In the genomic region with DNA sequence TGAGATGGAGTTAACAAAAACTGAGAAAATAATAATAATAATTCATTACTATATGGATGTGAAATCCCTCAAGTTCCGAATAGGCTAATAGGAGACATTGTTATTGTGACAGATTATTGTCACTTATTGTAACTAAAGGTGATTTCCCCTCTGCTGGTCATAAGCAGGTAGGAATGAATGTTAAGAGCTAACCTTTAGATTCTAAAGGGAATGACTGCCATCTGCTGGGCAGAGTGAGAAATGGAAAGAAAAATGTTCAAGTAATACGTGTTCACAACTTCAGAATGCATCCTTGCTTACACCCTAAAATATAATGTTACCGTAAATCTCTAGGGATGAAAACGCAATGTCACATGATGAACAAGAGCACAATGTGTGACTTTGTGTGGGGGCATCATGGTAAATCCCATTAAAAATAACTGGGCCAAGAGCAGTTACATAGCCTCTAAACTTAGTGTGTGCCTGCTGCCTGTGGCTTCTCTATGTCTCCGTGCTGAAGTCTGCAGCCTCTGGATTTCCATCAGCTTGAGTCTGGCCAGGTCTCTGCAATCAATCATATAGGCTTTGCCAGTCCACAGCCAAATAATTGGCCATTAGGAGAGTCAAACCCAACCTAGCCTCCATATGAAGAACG, we compare ENCODE assay signal across 8 mouse cellular contexts. TPM values are rescaled to one million over a fixed set of nuclear protein-coding genes. Genes with fewer than 3 reads are reported as not detected.
DNase-seq lines count a peak whose midpoint lies in the region; ATAC-seq and TF ChIP-seq lines count a peak whose summit lies in the region.

No protein-coding gene starts in this region.

- no peak overlapping the region for H3K9ac ChIP-seq in liver, postnatal 0 days (replicated peaks)
- H3K9ac ChIP-seq in heart, embryonic 13.5 days, result no peak overlapping the region

- TF ChIP-seq POLR2A in cerebellum, adult 2 months (IDR thresholded peaks at IDR 0.05; ENCODE audit: borderline replicate concordance, insufficient read depth, low read length), result no peak

- peak; percentile 83 for TF ChIP-seq CTCF in liver, postnatal 0 days (IDR thresholded peaks at IDR 0.05; ENCODE audit: low read depth)
- TF ChIP-seq CTCF in cerebellum, adult 2 months (IDR thresholded peaks at IDR 0.05; ENCODE audit: borderline replicate concordance, insufficient read depth, low read depth, low read length), result peak; percentile 42; the same call in 1 of the 2 replicates

- H3K9me3 ChIP-seq in liver, postnatal 0 days (ENCODE audit: low read length), result no peaks in the 10 kb centered on the region
- H3K9me3 ChIP-seq in heart, embryonic 13.5 days, result no peaks in the 10 kb centered on the region

- DNase-seq in liver, postnatal 0 days, result no peak
- no peak for DNase-seq in liver
- DNase-seq in MEL-GATA-1-ER (ENCODE audit: extremely low read depth, low read depth), result peak; percentile 44
- peak in 1 of 2 experiments; percentile 29 for DNase-seq in cerebellum, adult 2 months
- peak; percentile 18 to 46 for DNase-seq in kidney, postnatal 4 days
- peak; percentile 37 to 39 for DNase-seq in natural killer cell, adult 2 months (ENCODE audit: low spot score in 2 of 2)
- no peak for DNase-seq in gastrocnemius, postnatal 14 days

- H3K27me3 ChIP-seq in liver, postnatal 0 days (ENCODE audit: insufficient read depth, low read length), result no peaks in the 10 kb centered on the region
- H3K27me3 ChIP-seq in cerebellum, adult 2 months (ENCODE audit: control insufficient read depth, insufficient read depth, low read length), result no peaks in the 10 kb centered on the region
- no peaks in the 10 kb centered on the region for H3K27me3 ChIP-seq in heart, embryonic 13.5 days (replicated peaks)

- 20% methylated on average over 6 of the region's 6 CpGs for WGBS in liver, postnatal 0 days (ENCODE audit: insufficient replicate concordance)
- 28% methylated on average over 6 of the region's 6 CpGs for WGBS in cerebellum, adult 2 months
- WGBS in heart, embryonic 13.5 days, result 20% methylated on average over 6 of the region's 6 CpGs

- no peak for TF ChIP-seq EP300 in liver, postnatal 0 days (IDR thresholded peaks at IDR 0.05; ENCODE audit: low read depth)

- no peaks in the 10 kb centered on the region for H3K36me3 ChIP-seq in liver, postnatal 0 days (replicated peaks; ENCODE audit: insufficient read depth, low read length)
- no peaks in the 10 kb centered on the region for H3K36me3 ChIP-seq in heart, embryonic 13.5 days

- intact Hi-C loops in gastrocnemius, postnatal 14 days (cut with DNase I; ENCODE audit: low total_unique reads), result no loop called here

- H3K27ac ChIP-seq in liver, postnatal 0 days (ENCODE audit: low read depth), result no peak overlapping the region
- H3K27ac ChIP-seq in cerebellum, adult 2 months (ENCODE audit: insufficient read depth, low read length), result no peak overlapping the region
- H3K27ac ChIP-seq in heart, embryonic 13.5 days (replicated peaks), result no peak overlapping the region

- no peak for ATAC-seq in liver, postnatal 0 days
- no peak for ATAC-seq in heart, embryonic 13.5 days (ENCODE audit: extremely low read depth, insufficient number of reproducible peaks, low FRiP score, low TSS enrichment)

- H3K4me3 ChIP-seq in liver, postnatal 0 days (ENCODE audit: low read depth, low read length), result no peak overlapping the region
- no peak overlapping the region for H3K4me3 ChIP-seq in cerebellum, adult 2 months (replicated peaks; ENCODE audit: insufficient read depth, low read depth, low read length)
- no peak overlapping the region for H3K4me3 ChIP-seq in heart, embryonic 13.5 days

- H3K4me2 ChIP-seq in liver, postnatal 0 days (ENCODE audit: low read depth, low read length), result no peak overlapping the region
- H3K4me2 ChIP-seq in heart, embryonic 13.5 days, result peak overlapping the region; percentile 22

- no peaks in the 10 kb centered on the region for H3K4me1 ChIP-seq in liver, postnatal 0 days (ENCODE audit: insufficient read depth)
- H3K4me1 ChIP-seq in cerebellum, adult 2 months (ENCODE audit: control insufficient read depth, insufficient read depth, low read length), result no peaks in the 10 kb centered on the region
- peaks cover 4% of the 10 kb centered on the region; the same call in 1 of the 2 replicates for H3K4me1 ChIP-seq in heart, embryonic 13.5 days

RNA-seq across cellular contexts. Expression of a gene that starts 38.2 kb away (rescaled TPM):
- polyA plus RNA-seq in liver, postnatal 0 days (2015; fragmentation: Nextera tagmentation; extraction: Ambion mirVana), result 1.1 and 2.3 TPM in 2 replicates
- polyA plus RNA-seq in cerebellum, adult 2 months (2012; rRNA removed), result 1.1 and 1.6 TPM in 2 replicates
- 3.7 and 4.5 TPM in 2 replicates for polyA plus RNA-seq in heart, embryonic 13.5 days (2015; fragmentation: Nextera tagmentation; extraction: Ambion mirVana)
- 100 to 1,000 TPM; 107 to 130 TPM for total RNA-seq in gastrocnemius, postnatal 14 days (2021)

RNA-seq across cellular contexts. Expression of a gene that starts 38.6 kb away (rescaled TPM):
- polyA plus RNA-seq in liver, postnatal 0 days (2015; fragmentation: Nextera tagmentation; extraction: Ambion mirVana), result 36.0 and 41.5 TPM in 2 replicates
- 29.8 and 31.3 TPM in 2 replicates for polyA plus RNA-seq in cerebellum, adult 2 months (2012; rRNA removed)
- polyA plus RNA-seq in heart, embryonic 13.5 days (2015; fragmentation: Nextera tagmentation; extraction: Ambion mirVana), result 63.3 and 69.4 TPM in 2 replicates
- total RNA-seq in gastrocnemius, postnatal 14 days (2021), result 10 to 100 TPM; 18.4 to 21.9 TPM

Comparison
In these comparisons a context has a peak if more than half of its experiments do, and no peak if none do; other contexts are left out.
1. DNase-seq: peak in MEL-GATA-1-ER (single experiment), kidney, postnatal 4 days (2 of 2) and natural killer cell, adult 2 months (2 of 2); none in liver, postnatal 0 days (single experiment), liver (single experiment) and gastrocnemius, postnatal 14 days (single experiment).